In genomic region chr9:113812671-113813001, GRCm38 (mm10) we compare ENCODE assay signal across 8 mouse cellular contexts.
DNase-seq lines count a peak whose midpoint lies in the region; ATAC-seq lines count a peak whose summit lies in the region.
"Had no signal": no experiment of that assay in that cellular context is flagged by ENCODE, and none has a peak within 500 bp of the region (broad histone marks: within the 10 kb centered on the region; RNA-seq: fewer than 3 reads in every experiment).

No protein-coding gene starts in this region.

- peaks cover 3% of the 10 kb centered on the region; the same call in 1 of the 2 replicates for H3K36me3 ChIP-seq in forebrain, embryonic 13.5 days (ENCODE audit: poor library complexity, severe bottlenecking)
- no peaks in the 10 kb centered on the region for H3K36me3 ChIP-seq in intestine, embryonic 15.5 days
- no peaks in the 10 kb centered on the region for H3K36me3 ChIP-seq in neural tube, embryonic 14.5 days (ENCODE audit: control insufficient read depth, insufficient read depth, low read length)

- peak overlapping the region; percentile 57 for H3K4me2 ChIP-seq in forebrain, embryonic 13.5 days
- peak overlapping the region; percentile 50 for H3K4me2 ChIP-seq in intestine, embryonic 15.5 days (replicated peaks)
- H3K4me2 ChIP-seq in neural tube, embryonic 14.5 days (ENCODE audit: low read depth, low read length), result peak overlapping the region; percentile 50

- peak overlapping the region; percentile 44 for H3K4me3 ChIP-seq in forebrain, embryonic 13.5 days
- H3K4me3 ChIP-seq in intestine, embryonic 15.5 days (replicated peaks), result peak overlapping the region; percentile 17; the same call in 1 of the 2 replicates
- H3K4me3 ChIP-seq in neural tube, embryonic 14.5 days (ENCODE audit: low read depth, low read length), result peak overlapping the region; percentile 50

- H3K9me3 ChIP-seq in forebrain, embryonic 13.5 days (replicated peaks), result no peaks in the 10 kb centered on the region
- H3K9me3 ChIP-seq in intestine, embryonic 15.5 days, result no peaks in the 10 kb centered on the region
- no peaks in the 10 kb centered on the region for H3K9me3 ChIP-seq in neural tube, embryonic 14.5 days (ENCODE audit: control insufficient read depth, low read length)

- H3K27me3 ChIP-seq in forebrain, embryonic 13.5 days, result no peaks in the 10 kb centered on the region
- no peaks in the 10 kb centered on the region for H3K27me3 ChIP-seq in intestine, embryonic 15.5 days (replicated peaks)
- H3K27me3 ChIP-seq in neural tube, embryonic 14.5 days (ENCODE audit: control insufficient read depth, insufficient read depth, low read length), result no peaks in the 10 kb centered on the region
- H3K27me3 ChIP-seq: Patski had no signal

- H3K9ac ChIP-seq in forebrain, embryonic 13.5 days, result peak overlapping the region; percentile 62
- no peak overlapping the region for H3K9ac ChIP-seq in intestine, embryonic 15.5 days
- H3K9ac ChIP-seq in neural tube, embryonic 14.5 days (replicated peaks; ENCODE audit: low read depth, low read length), result peak overlapping the region; percentile 59; the same call in 1 of the 2 replicates

- H3K4me1 ChIP-seq in forebrain, embryonic 13.5 days, result peaks cover 23% of the 10 kb centered on the region
- no peaks in the 10 kb centered on the region for H3K4me1 ChIP-seq in intestine, embryonic 15.5 days (replicated peaks)
- peaks cover 13% of the 10 kb centered on the region for H3K4me1 ChIP-seq in neural tube, embryonic 14.5 days (ENCODE audit: control insufficient read depth, insufficient read depth, low read length)

- peak; percentile 69 for ATAC-seq in forebrain, embryonic 13.5 days
- peak; percentile 43 for ATAC-seq in intestine, embryonic 15.5 days
- ATAC-seq in neural tube, embryonic 14.5 days (ENCODE audit: low read depth), result peak; percentile 54

- DNase-seq in layer of hippocampus, postnatal 25 days (ENCODE audit: extremely low spot score in 1 of 2, low spot score in 1 of 2), result peak; percentile 31 to 32
- no peak for DNase-seq in layer of hippocampus, postnatal 10 days (ENCODE audit: low spot score in 2 of 2)
- DNase-seq in adrenal gland, postnatal 10 days, result no peak
- no peak for DNase-seq in thymus, postnatal 10 days (ENCODE audit: low spot score in 2 of 2)

- WGBS in forebrain, embryonic 13.5 days, result 54% methylated on average over 4 of the region's 4 CpGs
- WGBS in intestine, embryonic 15.5 days, result 68% methylated on average over 4 of the region's 4 CpGs
- 53% methylated on average over 4 of the region's 4 CpGs for WGBS in neural tube, embryonic 14.5 days

- peak overlapping the region; percentile 92 for H3K27ac ChIP-seq in forebrain, embryonic 13.5 days
- no peak overlapping the region for H3K27ac ChIP-seq in intestine, embryonic 15.5 days
- H3K27ac ChIP-seq in neural tube, embryonic 14.5 days (ENCODE audit: low read depth, low read length), result peak overlapping the region; percentile 92

Comparison
In these comparisons a context has a peak if more than half of its experiments do, and no peak if none do; other contexts are left out.
1. DNase-seq: peak in layer of hippocampus, postnatal 25 days (2 of 2); none in layer of hippocampus, postnatal 10 days (0 of 2), adrenal gland, postnatal 10 days (single experiment) and thymus, postnatal 10 days (0 of 2).
2. Peak in every context shown above with its lines, with median percentiles within 50 percentile points of each other: ATAC-seq, H3K4me2 ChIP-seq and H3K4me3 ChIP-seq.